Mouse (Mus musculus) urinary bladder, adult 18-20 months (tissue): ENCODE measurements around the gene Fbn1.

ENCODE experiments used
- DNase-seq, 2 experiments: peaks; one replicate each; pipeline ENCODE4 v3.0.0; 2022; ENCODE audit warnings: low spot score in 2 of 2, mixed read lengths in 2 of 2

The Fbn1 gene

GRCm38 (mm10) chr2:125394428-125395101, 113.2 kb downstream of the Fbn1 start:
- no peak for DNase-seq

GRCm38 (mm10) chr2:125391582-125391981, 116.2 kb downstream of the Fbn1 start:
- DNase-seq = no peak

GRCm38 (mm10) chr2:125389796-125390195, 118.0 kb downstream of the Fbn1 start:
- no peak for DNase-seq

- DNase-seq = no peak
Observed at GRCm38 (mm10) chr2:125386221-125386965, 121.4 kb downstream of the Fbn1 start.

GRCm38 (mm10) chr2:125384941-125385340, 122.9 kb downstream of the Fbn1 start:
- DNase-seq = no peak

GRCm38 (mm10) chr2:125384415-125384814, 123.4 kb downstream of the Fbn1 start:
- DNase-seq = no peak

- DNase-seq = no peak
Observed at GRCm38 (mm10) chr2:125383273-125383641, 124.5 kb downstream of the Fbn1 start.

GRCm38 (mm10) chr2:125382613-125383272, 125.0 kb downstream of the Fbn1 start:
- no peak for DNase-seq

- DNase-seq = no peak
Observed at GRCm38 (mm10) chr2:125380086-125380485, 127.7 kb downstream of the Fbn1 start.

- no peak for DNase-seq
Observed at GRCm38 (mm10) chr2:125379206-125379605, 128.6 kb downstream of the Fbn1 start.

GRCm38 (mm10) chr2:125375926-125376325, 131.9 kb downstream of the Fbn1 start:
- no peak for DNase-seq

GRCm38 (mm10) chr2:125375301-125375700, 132.5 kb downstream of the Fbn1 start:
- no peak for DNase-seq

- no peak for DNase-seq
Observed at GRCm38 (mm10) chr2:125369666-125370065, 138.1 kb downstream of the Fbn1 start.

- peak in 1 of 2 experiments; percentile 42 for DNase-seq
Observed at GRCm38 (mm10) chr2:125368616-125369015, 139.2 kb downstream of the Fbn1 start.

- DNase-seq = no peak
Observed at GRCm38 (mm10) chr2:125361661-125362060, 146.1 kb downstream of the Fbn1 start.

GRCm38 (mm10) chr2:125356486-125356885, 151.3 kb downstream of the Fbn1 start:
- DNase-seq = no peak

- DNase-seq = no peak
Observed at GRCm38 (mm10) chr2:125356068-125356467, 151.7 kb downstream of the Fbn1 start.

GRCm38 (mm10) chr2:125355216-125355971, 152.4 kb downstream of the Fbn1 start:
- DNase-seq = peak in 1 of 2 experiments; percentile 30

- DNase-seq = no peak
Observed at GRCm38 (mm10) chr2:125354587-125354986, 153.2 kb downstream of the Fbn1 start.

GRCm38 (mm10) chr2:125349144-125349543, 158.6 kb downstream of the Fbn1 start:
- peak in 1 of 2 experiments; percentile 30 for DNase-seq

GRCm38 (mm10) chr2:125342181-125342950, 165.4 kb downstream of the Fbn1 start:
- no peak for DNase-seq
